Mouse (Mus musculus): ENCODE data around the gene Pafah1b1. TPM values are rescaled to one million over a fixed set of nuclear protein-coding genes. Genes with fewer than 3 reads are reported as not detected.

Pafah1b1 gene
- total RNA-seq, 2 experiments from 2014 or later = 393 to 420 TPM

DNA sequence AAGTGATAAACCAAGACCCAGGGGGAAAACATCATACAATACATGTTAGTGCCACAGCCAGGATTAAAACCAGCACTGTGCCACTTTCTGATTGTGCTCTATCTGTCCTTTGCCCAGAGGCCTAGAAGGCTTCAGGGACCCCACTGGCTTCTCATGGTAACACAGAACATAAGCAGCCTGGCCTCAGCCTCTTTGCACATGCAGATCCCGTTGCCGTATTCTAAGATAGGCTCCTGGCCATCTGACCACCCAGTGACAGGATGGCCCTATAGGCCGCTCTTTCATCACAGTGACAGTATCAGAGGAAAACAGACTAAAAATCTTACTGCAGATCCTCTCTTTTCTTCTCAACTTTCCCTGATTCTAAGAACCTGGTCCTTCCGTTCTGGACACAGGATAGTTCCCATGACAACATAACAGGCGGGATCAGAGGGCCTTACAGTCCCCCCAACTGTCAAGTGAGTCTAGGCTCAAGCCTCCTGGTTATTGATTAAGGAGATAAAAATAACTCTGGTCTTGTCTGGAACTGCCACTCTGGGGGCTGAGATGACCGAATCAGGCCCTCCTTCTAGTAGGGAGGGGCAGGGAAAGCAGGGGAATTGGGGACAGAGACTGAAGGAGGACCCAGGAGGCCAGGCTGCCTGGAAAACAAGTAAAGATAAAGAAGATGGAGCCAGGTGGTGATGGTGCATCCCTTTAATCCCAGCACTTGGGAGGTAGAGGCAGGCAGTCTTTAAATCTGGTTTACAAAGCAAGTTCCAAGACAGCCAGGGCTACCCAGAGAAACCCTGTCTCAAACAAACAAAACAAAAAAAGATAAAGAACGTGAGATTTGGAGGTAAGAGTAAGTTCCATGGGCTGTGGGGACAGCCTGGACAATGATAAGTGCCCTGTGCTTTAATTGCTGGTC, 92.3 kb downstream of the Pafah1b1 start:
- no peak for DNase-seq
- intact Hi-C loops (cut with DNase I) = no loop called here

DNA sequence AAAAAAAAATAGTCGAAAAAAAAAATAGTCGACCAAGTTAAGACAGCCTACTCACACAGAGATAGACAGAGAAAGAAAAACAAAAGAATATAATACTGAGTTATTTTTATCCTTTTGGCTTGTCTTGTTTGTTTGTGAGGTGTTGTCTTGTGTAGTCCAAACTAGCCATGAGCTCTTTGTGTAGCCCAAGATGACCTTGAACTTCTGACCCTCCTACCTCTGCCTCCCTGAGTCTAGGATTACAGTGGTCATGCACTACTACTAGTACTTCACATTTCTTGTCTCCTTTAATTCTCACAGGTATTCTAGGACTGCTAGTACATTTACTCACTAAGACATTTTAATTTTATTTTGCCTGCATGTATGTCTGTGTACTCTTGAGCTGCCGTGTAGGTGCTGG, 97.0 kb downstream of the Pafah1b1 start:
- intact Hi-C loops (cut with DNase I) = no loop called here

DNA sequence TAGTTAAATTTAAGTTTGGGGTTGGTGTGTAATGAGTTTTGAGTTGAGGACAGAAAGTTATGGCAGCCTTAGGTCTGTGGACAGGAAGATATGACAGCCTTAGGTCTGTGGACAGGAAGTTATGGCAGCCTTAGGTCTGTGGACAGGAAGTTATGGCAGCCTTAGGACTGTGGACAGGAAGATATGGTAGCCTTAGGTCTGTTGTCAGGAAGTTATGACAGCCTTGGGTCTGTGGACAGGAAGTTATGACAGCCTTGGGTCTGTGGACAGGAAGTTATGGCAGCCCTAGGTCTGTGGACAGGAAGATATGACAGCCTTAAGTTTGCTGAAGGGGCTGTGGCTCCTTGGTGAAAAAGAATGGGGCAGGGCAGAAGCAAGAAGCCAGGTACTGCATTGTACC, 99.1 kb downstream of the Pafah1b1 start:
- intact Hi-C loops (cut with DNase I) = no loop called here
- no peak for DNase-seq

More for the DNA sequence above, 97.0 kb downstream of the Pafah1b1 start:
- DNase-seq = no peak

Other genes starting within 250 kb of the Pafah1b1 start
- 10 to 100 TPM; 77.8 to 87.8 TPM for gene Rap1gap2, start 113.8 kb downstream of the Pafah1b1 start, total RNA-seq (2021)
- gene Ccdc92b, start 105.1 kb downstream of the Pafah1b1 start, total RNA-seq (2021) = 10 to 100 TPM; 16.2 to 17.5 TPM
- gene Cluh, start 75.2 kb downstream of the Pafah1b1 start, total RNA-seq (2021) = 10 to 100 TPM; 45.8 to 47.9 TPM
- gene Mettl16, start 46.2 kb upstream of the Pafah1b1 start, total RNA-seq (2021) = 10 to 100 TPM; 23.0 to 25.5 TPM
- gene Mnt, start 106.2 kb upstream of the Pafah1b1 start, total RNA-seq (2021) = 10 to 100 TPM; 36.7 to 36.8 TPM
- 10 to 100 TPM; 65.3 to 72.8 TPM for gene Sgsm2, start 172.4 kb upstream of the Pafah1b1 start, total RNA-seq (2021)
- 10 to 100 TPM; 37.7 to 42.4 TPM for gene Tsr1, start 173.4 kb upstream of the Pafah1b1 start, total RNA-seq (2021)
- gene Smg6, start 201.2 kb upstream of the Pafah1b1 start, total RNA-seq (2021) = 10 to 100 TPM; 30.5 to 31.2 TPM
- gene Srr, start 201.3 kb upstream of the Pafah1b1 start, total RNA-seq (2021) = 10 to 100 TPM; 65.6 to 66.2 TPM

Data from left cerebral cortex, postnatal 4 days (tissue).